Mouse (Mus musculus) T-cell, adult 2 months (primary cell): ENCODE results near the gene Cemip.

Experiments used
- DNase-seq: peaks from one replicate; pipeline ENCODE4 v3.0.0; 2022; ENCODE audit warnings: low spot score

Gene Cemip

GRCm38 (mm10) chr7:83966047-83966818 lies 120.1 kb downstream of the Cemip start:
- no peak for DNase-seq

GRCm38 (mm10) chr7:83965181-83965580 lies 121.1 kb downstream of the Cemip start:
- DNase-seq: no peak

- no peak for DNase-seq
These were observed 133.8 kb downstream of the Cemip start for GRCm38 (mm10) chr7:83952511-83952910.

- no peak for DNase-seq
These were observed 135.0 kb downstream of the Cemip start for GRCm38 (mm10) chr7:83951327-83951726.

GRCm38 (mm10) chr7:83949662-83950061 lies 136.6 kb downstream of the Cemip start:
- no peak for DNase-seq

GRCm38 (mm10) chr7:83948743-83949142 lies 137.6 kb downstream of the Cemip start:
- no peak for DNase-seq

- no peak for DNase-seq
These were observed 144.6 kb downstream of the Cemip start for GRCm38 (mm10) chr7:83941701-83942101.

GRCm38 (mm10) chr7:83940136-83940535 lies 146.2 kb downstream of the Cemip start:
- no peak for DNase-seq

- no peak for DNase-seq
These were observed 147.1 kb downstream of the Cemip start for GRCm38 (mm10) chr7:83939017-83939721.

GRCm38 (mm10) chr7:83921637-83922036 lies 164.7 kb downstream of the Cemip start:
- DNase-seq: no peak

- no peak for DNase-seq
These were observed 166.1 kb downstream of the Cemip start for GRCm38 (mm10) chr7:83920241-83920640.

GRCm38 (mm10) chr7:83914566-83914965 lies 171.7 kb downstream of the Cemip start:
- DNase-seq: peak; percentile 54

- DNase-seq: no peak
These were observed 172.3 kb downstream of the Cemip start for GRCm38 (mm10) chr7:83913995-83914394.

- no peak for DNase-seq
These were observed 172.8 kb downstream of the Cemip start for GRCm38 (mm10) chr7:83913405-83913932.

GRCm38 (mm10) chr7:83911909-83912308 lies 174.4 kb downstream of the Cemip start:
- DNase-seq: no peak

- no peak for DNase-seq
These were observed 181.5 kb downstream of the Cemip start for GRCm38 (mm10) chr7:83904831-83905230.

GRCm38 (mm10) chr7:83902296-83903145 lies 183.8 kb downstream of the Cemip start:
- DNase-seq: no peak

GRCm38 (mm10) chr7:83901425-83901824 lies 184.9 kb downstream of the Cemip start:
- no peak for DNase-seq

- DNase-seq: no peak
These were observed 185.8 kb downstream of the Cemip start for GRCm38 (mm10) chr7:83900519-83900918.

- no peak for DNase-seq
These were observed 188.0 kb downstream of the Cemip start for GRCm38 (mm10) chr7:83898267-83898666.

- DNase-seq: no peak
These were observed 190.1 kb downstream of the Cemip start for GRCm38 (mm10) chr7:83896077-83896740.

GRCm38 (mm10) chr7:83894348-83894747 lies 192.0 kb downstream of the Cemip start:
- no peak for DNase-seq
